Mouse (Mus musculus) small intestine, adult 2 months (tissue): ENCODE data around the gene Pex11g. TPM values are rescaled to one million over a fixed set of nuclear protein-coding genes. Genes with fewer than 3 reads are reported as not detected.
A peak's percentile ranks its signal among the peaks of the same experiment; 100 is the strongest.

ENCODE experiments used
- H3K27ac ChIP-seq: fragments of 200-500 bp; 2 replicates; pipeline ENCODE4 v1.5.1; 2012; ENCODE audit warnings: low read depth, low read length, control low read depth, inconsistent platforms; ENCODE audit not compliant: insufficient read depth
- H3K27me3 ChIP-seq: fragments of 200-500 bp; 2 replicates; pipeline ENCODE4 v1.6.1; 2012; ENCODE audit warnings: mild to moderate bottlenecking, moderate library complexity, low read length, inconsistent platforms; ENCODE audit not compliant: control insufficient read depth, insufficient read depth
- H3K36me3 ChIP-seq: fragments of 200-500 bp; 2 replicates; pipeline ENCODE4 v1.6.1; 2012; ENCODE audit warnings: mild to moderate bottlenecking, low read length, control low read depth, inconsistent platforms; ENCODE audit not compliant: control insufficient read depth, insufficient read depth
- H3K4me1 ChIP-seq: fragments of 200-500 bp; 2 replicates; pipeline ENCODE4 v1.6.1; 2012; ENCODE audit warnings: low read length, inconsistent platforms, mixed read lengths; ENCODE audit not compliant: control insufficient read depth, insufficient read depth, insufficient read length
- H3K4me3 ChIP-seq: fragments of 200-500 bp; 2 replicates; pipeline ENCODE4 v1.5.1; 2012; ENCODE audit warnings: low read depth, mild to moderate bottlenecking, control low read depth, inconsistent platforms, low read length, moderate library complexity
- CTCF ChIP-seq: fragments of 200-500 bp; IDR thresholded peaks from 2 replicates; pipeline ENCODE4 v1.5.1; 2012; ENCODE audit warnings: low read depth, mild to moderate bottlenecking, control low read depth, inconsistent platforms, low read length, moderate library complexity, mixed read lengths; ENCODE audit not compliant: insufficient replicate concordance, insufficient read length; ENCODE audit errors: extremely low read depth
- POLR2A ChIP-seq: fragments of 200-500 bp; IDR thresholded peaks from 2 replicates; pipeline ENCODE4 v1.6.1; 2012; ENCODE audit warnings: low read depth, mild to moderate bottlenecking, control low read depth, inconsistent platforms, low read length, moderate library complexity
- WGBS: fragments of 180-500 bp; shearing (Covaris S2); methylation state at CpG from one replicate; pipeline ENCODE4 v1.1.7; 2018; 5-methylcytosine and 5-hydroxymethylcytosine counted together
- polyA plus RNA-seq: library from polyadenylated mRNA; depleted of rRNA; stranded (reverse); fragments of >200 nt; gene quantifications from 2 replicates; pipeline ENCODE4 v1.2.3, GENCODE M21; 2012

Gene Pex11g
- polyA plus RNA-seq, 1 experiment = 13.0 TPM

DNA sequence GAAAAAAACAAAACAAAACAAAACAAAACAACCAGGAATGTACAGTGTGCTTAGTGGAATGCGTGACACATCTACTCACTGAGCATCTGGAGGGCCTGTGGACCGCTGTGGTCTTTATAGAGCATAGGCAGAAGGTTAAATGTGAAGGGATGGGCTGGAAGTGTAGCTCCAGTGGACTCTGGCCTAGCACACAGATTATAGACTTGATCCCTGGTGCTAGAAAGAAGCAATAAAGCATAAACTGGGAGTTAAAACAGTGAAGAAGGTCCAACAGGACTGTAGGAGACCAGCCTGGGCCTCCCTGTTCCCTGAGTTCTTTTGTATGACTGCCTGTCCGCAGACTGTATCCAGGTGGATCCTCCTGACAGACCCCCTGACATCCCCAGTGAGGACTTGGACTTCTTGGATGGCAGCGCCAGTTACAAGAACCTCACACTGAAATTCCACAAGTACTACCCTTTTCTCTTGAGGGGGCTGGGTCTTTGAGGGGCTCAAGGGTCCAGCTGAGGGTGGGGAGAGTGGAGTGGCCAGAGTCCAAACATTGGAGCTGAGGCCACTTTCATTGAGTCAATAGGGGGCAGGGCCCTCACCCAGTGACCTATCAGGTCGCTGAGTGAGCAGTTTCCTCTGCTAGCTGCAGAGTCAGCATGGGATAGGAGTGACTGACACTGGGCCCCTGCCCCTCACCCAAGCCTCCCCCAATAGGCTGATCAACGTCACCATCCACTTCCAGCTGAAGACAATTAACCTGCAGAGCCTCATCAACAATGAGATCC is 40.7 kb upstream of the Pex11g start:
- Histone ChIP-seq H3K27me3 (no peaks in the 10 kb centered on the region), H3K4me1 (peaks cover 12% of the 10 kb centered on the region; the same call in 1 of the 2 replicates), H3K27ac (peak overlapping the region; percentile 74), H3K36me3 (peaks cover 16% of the 10 kb centered on the region; the same call in 1 of the 2 replicates), H3K4me3 (no peak overlapping the region)
- WGBS = 79% methylated on average over 6 of the region's 6 CpGs
- TF ChIP-seq CTCF (no peak), POLR2A (no peak)

DNA sequence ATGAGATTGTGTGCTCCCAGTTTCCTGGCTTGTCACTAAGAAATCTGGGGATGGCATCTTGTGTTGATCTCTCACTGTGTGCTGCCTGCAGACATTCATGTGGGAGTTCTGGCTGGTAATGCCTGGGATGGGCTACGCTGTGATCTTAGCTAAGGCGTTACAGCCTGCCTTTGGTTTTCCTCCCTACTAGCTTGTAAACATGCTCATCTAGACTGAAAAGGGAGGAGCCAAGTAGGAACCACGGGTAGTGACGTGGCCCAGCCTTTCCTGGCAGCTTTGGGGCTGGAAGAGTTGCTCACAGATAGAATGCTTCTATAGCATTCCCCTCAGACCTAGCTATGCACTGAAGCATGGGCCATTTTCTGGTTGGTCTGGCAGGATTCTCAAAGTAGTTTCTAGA is 34.7 kb upstream of the Pex11g start:
- TF ChIP-seq POLR2A = no peak
- TF ChIP-seq CTCF = no peak

DNA sequence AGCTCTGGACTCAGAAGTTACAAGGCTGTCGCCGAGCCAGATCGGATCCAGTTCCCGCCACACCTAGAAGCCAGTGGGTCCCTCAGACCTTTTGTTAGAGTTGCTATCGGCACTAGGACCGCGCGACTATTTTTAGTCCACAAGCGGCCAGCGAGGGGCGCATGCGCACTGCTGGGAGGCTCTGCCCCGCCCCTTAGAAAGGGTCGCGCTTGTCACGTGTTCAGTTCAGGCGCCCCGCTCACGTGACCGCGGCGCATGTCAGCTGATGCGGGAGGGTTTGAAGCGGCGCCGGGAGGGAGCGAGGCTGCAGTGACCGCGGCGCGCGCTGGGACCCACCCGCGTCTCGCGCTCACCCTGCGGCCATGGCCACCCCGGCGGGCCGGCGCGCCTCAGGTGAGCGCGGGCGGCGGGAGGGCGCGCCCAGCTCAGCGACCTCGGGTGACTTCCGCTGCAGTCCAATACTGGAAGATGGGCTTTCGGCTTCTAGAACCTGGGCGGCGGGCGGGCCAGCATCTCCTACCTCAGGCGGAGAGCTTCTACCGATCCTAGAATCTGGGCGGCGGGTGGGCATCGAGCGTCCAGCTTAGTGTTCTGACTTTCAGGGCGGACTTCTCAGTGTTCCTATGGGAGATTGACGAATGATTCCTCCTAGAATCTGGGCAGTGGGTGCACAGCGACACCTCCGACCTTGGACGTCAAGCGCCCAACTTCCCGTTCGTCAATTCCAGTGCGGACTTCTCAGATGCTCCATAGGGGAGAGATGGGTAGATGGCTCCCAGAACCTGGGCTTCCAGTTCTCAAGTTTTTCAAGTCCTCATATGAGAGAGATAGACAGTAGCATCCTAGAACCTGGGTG is 33.0 kb upstream of the Pex11g start, which contains the start of gene Mcoln1:
Mcoln1 (plus strand) TSS at position 223 of the 856 bp plus-strand sequence.
- peaks cover 3% of the 10 kb centered on the region for H3K36me3 ChIP-seq
- WGBS = under 1% methylated on average over 70 of the region's 70 CpGs
- TF ChIP-seq POLR2A (peak; percentile 71; the same call in 1 of the 2 replicates), CTCF (no peak)
- H3K4me3 ChIP-seq = peak within 1 kb of the TSS; percentile 81
- H3K27me3 ChIP-seq = no peaks in the 10 kb centered on the region
- H3K27ac ChIP-seq = peak within 1 kb of the TSS; percentile 64
- peaks cover 10% of the 10 kb centered on the region; the same call in 1 of the 2 replicates for H3K4me1 ChIP-seq

More for the DNA sequence above, 34.7 kb upstream of the Pex11g start:
- 49% methylated on average over 4 of the region's 4 CpGs for WGBS
- Histone ChIP-seq H3K27me3 (no peaks in the 10 kb centered on the region), H3K27ac (no peak overlapping the region), H3K36me3 (peaks cover 8% of the 10 kb centered on the region; the same call in 1 of the 2 replicates), H3K4me3 (no peak overlapping the region), H3K4me1 (peaks cover 10% of the 10 kb centered on the region; the same call in 1 of the 2 replicates)

DNA sequence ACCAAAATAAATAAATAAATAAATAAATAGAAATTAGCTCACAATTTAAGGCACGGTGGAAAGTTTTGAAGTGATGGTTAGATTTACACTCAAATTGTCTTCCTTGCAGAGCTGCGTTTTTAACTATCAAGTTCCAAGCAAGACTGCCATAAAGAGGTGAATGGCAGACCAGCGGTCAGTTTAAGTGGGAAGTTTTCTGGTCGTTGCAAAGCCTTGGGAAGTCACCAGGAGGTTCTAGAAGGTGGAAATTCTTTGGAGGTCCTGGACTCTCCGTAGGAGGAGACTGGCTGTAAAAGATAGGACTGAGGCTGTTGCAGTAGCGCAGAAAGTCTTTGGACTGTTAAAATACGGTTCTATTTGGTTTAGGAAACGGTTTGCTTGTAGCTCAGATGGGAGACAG is 32.3 kb upstream of the Pex11g start:
- peak overlapping the region; percentile 64 for H3K27ac ChIP-seq
- no peaks in the 10 kb centered on the region for H3K27me3 ChIP-seq
- 3% methylated on average over 8 of the region's 8 CpGs for WGBS
- H3K4me1 ChIP-seq = peaks cover 10% of the 10 kb centered on the region; the same call in 1 of the 2 replicates
- H3K4me3 ChIP-seq = peak overlapping the region; percentile 81
- H3K36me3 ChIP-seq = peaks cover 3% of the 10 kb centered on the region
- TF ChIP-seq POLR2A = no peak
- TF ChIP-seq CTCF = no peak

GRCm38 (mm10) chr8:3498583-3498982 is 31.1 kb upstream of the Pex11g start:
- 89% methylated on average over 3 of the region's 3 CpGs for WGBS
- no peak for TF ChIP-seq POLR2A
- TF ChIP-seq CTCF = no peak
- H3K27ac ChIP-seq = no peak overlapping the region
- H3K36me3 ChIP-seq = peaks cover 3% of the 10 kb centered on the region
- H3K27me3 ChIP-seq = no peaks in the 10 kb centered on the region
- H3K4me1 ChIP-seq = peaks cover 7% of the 10 kb centered on the region; the same call in 1 of the 2 replicates
- H3K4me3 ChIP-seq = no peak overlapping the region

DNA sequence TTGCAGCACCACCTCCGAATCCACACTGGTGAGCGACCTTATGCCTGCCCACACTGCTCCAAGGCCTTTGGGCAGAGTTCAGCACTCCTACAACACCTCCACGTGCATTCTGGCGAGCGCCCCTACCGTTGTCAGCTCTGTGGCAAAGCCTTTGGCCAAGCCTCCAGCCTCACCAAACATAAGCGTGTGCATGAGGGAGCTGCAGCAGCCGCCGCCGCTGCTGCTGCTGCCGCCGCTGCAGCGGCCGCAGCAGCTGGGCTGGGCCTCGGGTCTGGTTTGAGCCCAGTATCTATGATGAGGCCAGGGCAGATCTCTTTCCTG is 28.9 kb upstream of the Pex11g start:
- Histone ChIP-seq H3K4me1 (peaks cover 5% of the 10 kb centered on the region; the same call in 1 of the 2 replicates), H3K36me3 (peaks cover 3% of the 10 kb centered on the region), H3K27ac (no peak overlapping the region), H3K27me3 (no peaks in the 10 kb centered on the region), H3K4me3 (no peak overlapping the region)
- 94% methylated on average over 15 of the region's 15 CpGs for WGBS
- TF ChIP-seq CTCF (no peak), POLR2A (no peak)
